Mouse (Mus musculus) kidney, postnatal 0 days (tissue): ENCODE measurements around the gene Hyou1. TPM values are rescaled to one million over a fixed set of nuclear protein-coding genes. Genes with fewer than 3 reads are reported as not detected.

ENCODE experiments used
- ATAC-seq: fragments of 200-750 bp; cut with Nextera tagmentation; replicated peaks from 2 replicates; pipeline ENCODE4 v1.8.0; 2017; ENCODE audit warnings: low read depth, moderate number of reproducible peaks, moderate TSS enrichment, moderate library complexity; ENCODE audit not compliant: low FRiP score
- DNase-seq: peaks from one replicate; pipeline ENCODE4 v3.0.0-alpha.2; 2016; ENCODE audit warnings: low spot score
- H3K27ac ChIP-seq: fragments of 300-500 bp; sonication (generic); 2 replicates; pipeline ENCODE4 v1.5.1; 2014; ENCODE audit warnings: mild to moderate bottlenecking
- H3K27me3 ChIP-seq: fragments of 300-500 bp; sonication (generic); 2 replicates; pipeline ENCODE4 v1.6.1; 2014; ENCODE audit warnings: low read length, mixed read lengths; ENCODE audit not compliant: insufficient read depth
- H3K36me3 ChIP-seq: fragments of 300-500 bp; sonication (generic); 2 replicates; pipeline ENCODE4 v1.6.1; 2014; ENCODE audit warnings: low read length, mixed read lengths; ENCODE audit not compliant: insufficient read depth
- H3K4me1 ChIP-seq: fragments of 300-500 bp; sonication (generic); replicated peaks from 2 replicates; pipeline ENCODE4 v1.6.1; 2014; ENCODE audit warnings: antibody characterized with exemption, low read length, mixed read lengths; ENCODE audit not compliant: insufficient read depth
- H3K4me2 ChIP-seq: fragments of 300-500 bp; sonication (generic); 2 replicates; pipeline ENCODE4 v1.6.1; 2014; ENCODE audit warnings: mild to moderate bottlenecking, low read length, moderate library complexity, mixed read lengths
- H3K4me3 ChIP-seq: fragments of 300-500 bp; sonication (generic); replicated peaks from 2 replicates; pipeline ENCODE4 v1.5.1; 2014; ENCODE audit warnings: low read depth, low read length
- H3K9ac ChIP-seq: fragments of 300-500 bp; sonication (generic); 2 replicates; pipeline ENCODE4 v1.6.1; 2014; ENCODE audit warnings: low read depth, low read length
- H3K9me3 ChIP-seq: fragments of 300-500 bp; sonication (generic); replicated peaks from 2 replicates; pipeline ENCODE4 v1.6.1; 2016; ENCODE audit warnings: low read length, inconsistent platforms, mixed read lengths
- CTCF ChIP-seq: IDR thresholded peaks from 2 replicates; pipeline ENCODE4 v1.5.1; 2016; ENCODE audit warnings: antibody characterized with exemption, low read depth, mild to moderate bottlenecking, moderate library complexity
- whole genome bisulfite sequencing: fragments of 180-500 bp; shearing (Covaris S2); extraction: QIAGEN DNeasy Blood & Tissue Kit; methylation state at CpG from one replicate; pipeline ENCODE4 v1.1.7; 2014; 5-methylcytosine and 5-hydroxymethylcytosine counted together
- polyA plus RNA-seq: library from polyadenylated mRNA; unstranded; fragments of >200 nt; fragmentation: Nextera tagmentation; extraction: Ambion mirVana; gene quantifications from 2 replicates; pipeline ENCODE4 v1.2.1, GENCODE M21; 2015

Gene Hyou1
- polyA plus RNA-seq, 1 experiment from 2014 or later = 22.1 TPM

DNA sequence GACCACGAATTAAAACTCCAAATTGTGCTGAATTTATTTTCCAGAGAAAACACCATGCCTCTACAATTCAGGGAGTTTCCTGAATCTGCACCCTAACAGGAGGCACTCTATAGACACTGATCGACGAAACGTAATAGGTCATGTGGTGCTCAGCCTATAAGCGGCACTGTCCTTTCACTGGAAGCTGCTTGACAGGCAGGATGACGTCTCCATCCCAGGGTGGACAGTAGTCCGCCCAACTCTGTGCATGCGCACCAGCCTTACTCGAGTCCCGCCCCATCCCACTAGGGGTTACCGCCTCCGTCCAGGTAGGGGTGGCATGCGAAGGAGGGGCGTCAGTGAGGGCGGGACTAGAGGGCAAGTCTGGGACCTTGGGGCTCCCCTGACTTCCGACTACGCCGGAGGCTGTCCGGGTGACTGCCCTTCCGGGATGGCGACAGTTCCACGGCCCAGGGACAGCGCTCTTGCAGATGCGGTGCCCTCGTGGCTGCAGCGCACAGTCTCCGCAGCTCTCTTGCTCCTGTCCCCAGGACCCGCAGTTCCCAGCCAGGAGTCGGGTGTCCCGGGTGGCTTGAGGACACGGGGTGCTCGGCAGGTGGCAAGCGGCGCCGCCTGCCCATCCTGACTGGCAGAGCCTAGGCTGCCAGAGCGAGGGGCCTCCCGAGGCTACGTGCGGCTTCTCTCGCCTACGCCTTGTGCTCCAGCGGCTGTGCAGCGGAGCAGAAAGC is 17.6 kb downstream of the Hyou1 start, which contains the start of gene Slc37a4:
Gene Slc37a4 (plus strand): TSS at position 169 of the 728 bp plus-strand sequence.
- Histone ChIP-seq H3K27me3 (no peaks in the 10 kb centered on the region), H3K36me3 (peaks cover 22% of the 10 kb centered on the region), H3K27ac (peak within 1 kb of the TSS; percentile 91), H3K4me1 (peaks cover 11% of the 10 kb centered on the region; the same call in 1 of the 2 replicates), H3K4me3 (peak within 1 kb of the TSS; percentile 69), H3K4me2 (peak within 1 kb of the TSS; percentile 99), H3K9ac (peak within 1 kb of the TSS; percentile 75), H3K9me3 (no peaks in the 10 kb centered on the region)
- WGBS = under 1% methylated on average over 43 of the region's 43 CpGs
- ATAC-seq (peak; percentile 93), DNase-seq (peak; percentile 96)
- peak; percentile 41; the same call in 1 of the 2 replicates for TF ChIP-seq CTCF

DNA sequence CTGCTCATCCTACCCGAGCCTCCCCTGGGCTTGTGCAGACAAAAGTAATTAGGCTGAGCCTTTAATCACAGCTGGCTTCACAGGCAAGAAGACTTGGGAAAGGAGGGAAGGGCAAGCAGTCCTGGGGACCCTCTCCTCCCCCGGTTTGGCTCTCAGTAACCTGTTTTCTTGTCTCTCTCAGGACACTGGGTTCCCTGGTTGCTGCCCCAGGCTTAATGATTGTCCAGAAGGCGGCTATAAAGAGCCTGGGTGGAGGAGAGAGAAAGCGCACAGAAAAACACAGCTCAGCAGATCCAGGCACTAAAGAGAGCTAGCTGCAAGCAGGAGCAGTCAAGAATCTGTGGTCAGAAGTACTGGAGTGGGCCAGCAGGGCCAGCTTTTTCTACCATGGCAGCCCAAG is 18.8 kb downstream of the Hyou1 start:
- Histone ChIP-seq H3K36me3 (peaks cover 33% of the 10 kb centered on the region), H3K4me3 (peak overlapping the region; percentile 69), H3K4me2 (peak overlapping the region; percentile 99), H3K27ac (peak overlapping the region; percentile 91), H3K9ac (peak overlapping the region; percentile 44), H3K27me3 (no peaks in the 10 kb centered on the region), H3K4me1 (peaks cover 11% of the 10 kb centered on the region; the same call in 1 of the 2 replicates), H3K9me3 (no peaks in the 10 kb centered on the region)
- ATAC-seq = peak; percentile 37
- no peak for TF ChIP-seq CTCF
- 12% methylated on average over 4 of the region's 4 CpGs for WGBS
- peak; percentile 61 for DNase-seq

DNA sequence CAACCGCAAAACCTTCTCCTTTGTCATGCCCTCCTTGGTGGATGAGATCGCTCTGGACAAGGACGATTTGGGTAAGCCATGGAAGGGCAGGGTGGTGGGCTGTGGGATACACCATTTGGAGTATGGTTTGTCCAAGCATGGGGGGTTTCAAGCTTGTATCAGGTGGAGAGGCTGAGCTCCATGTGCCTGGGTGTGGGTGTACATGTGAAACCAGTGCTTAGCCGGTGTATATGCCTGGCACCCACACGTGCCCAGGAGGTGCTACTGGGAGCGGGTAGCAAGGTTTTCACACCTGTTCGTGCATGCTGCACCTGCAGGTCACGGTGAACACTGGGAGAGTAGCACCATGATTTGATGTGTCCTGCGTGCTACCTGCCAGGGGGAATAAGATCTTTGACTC is 19.3 kb downstream of the Hyou1 start:
- no peak for DNase-seq
- ATAC-seq = no peak
- peak overlapping the region; percentile 44 for H3K9ac ChIP-seq
- H3K9me3 ChIP-seq = no peaks in the 10 kb centered on the region
- no peak for TF ChIP-seq CTCF
- H3K4me3 ChIP-seq = peak overlapping the region; percentile 69; the same call in 1 of the 2 replicates
- 67% methylated on average over 9 of the region's 9 CpGs for WGBS
- H3K36me3 ChIP-seq = peaks cover 37% of the 10 kb centered on the region
- peak overlapping the region; percentile 91 for H3K27ac ChIP-seq
- no peaks in the 10 kb centered on the region for H3K27me3 ChIP-seq
- peak overlapping the region; percentile 99 for H3K4me2 ChIP-seq
- H3K4me1 ChIP-seq = peaks cover 11% of the 10 kb centered on the region; the same call in 1 of the 2 replicates

DNA sequence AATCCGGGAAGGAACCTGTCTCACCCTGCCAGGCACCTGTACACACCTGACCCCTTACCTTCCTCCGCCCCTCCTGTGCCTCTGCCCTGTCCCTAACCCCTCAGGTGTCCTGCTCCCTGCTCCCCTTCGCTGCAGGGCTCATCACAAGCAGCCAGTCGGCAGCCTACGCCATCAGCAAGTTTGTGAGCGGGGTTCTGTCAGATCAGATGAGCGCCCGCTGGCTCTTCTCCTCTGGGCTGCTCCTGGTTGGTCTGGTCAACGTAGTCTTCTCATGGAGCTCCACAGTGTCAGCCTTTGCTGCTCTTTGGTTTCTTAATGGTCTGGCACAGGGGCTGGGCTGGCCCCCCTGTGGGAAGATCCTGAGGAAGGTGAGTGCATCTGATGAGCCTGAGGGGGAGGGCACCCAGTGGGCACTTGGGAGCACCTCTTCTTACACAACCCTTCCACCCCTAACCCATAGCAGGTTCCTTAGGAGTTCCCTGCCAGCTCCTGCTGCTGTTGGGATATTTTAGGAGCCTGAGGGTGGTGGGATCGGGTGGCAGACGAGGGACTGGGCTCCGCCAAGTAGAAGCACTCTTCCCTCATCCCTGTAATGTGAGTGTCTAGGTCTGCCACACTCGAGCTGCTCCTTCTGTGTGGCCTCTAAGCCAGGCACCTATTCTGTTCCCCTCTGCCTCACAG is 20.0 kb downstream of the Hyou1 start:
- no peak for DNase-seq

DNA sequence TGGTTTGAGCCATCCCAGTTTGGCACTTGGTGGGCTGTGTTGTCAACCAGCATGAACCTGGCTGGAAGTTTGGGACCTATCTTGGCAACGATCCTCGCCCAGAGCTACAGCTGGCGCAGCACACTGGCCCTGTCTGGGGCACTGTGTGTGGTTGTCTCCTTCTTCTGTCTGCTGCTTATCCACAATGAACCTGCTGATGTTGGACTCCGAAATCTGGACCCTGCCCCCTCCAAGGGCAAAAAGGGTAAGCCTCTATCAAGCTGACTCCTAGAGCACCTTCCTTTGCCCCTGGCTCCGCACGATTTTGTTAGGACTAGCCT is 20.5 kb downstream of the Hyou1 start:
- ATAC-seq (no peak), DNase-seq (no peak)
- Histone ChIP-seq H3K4me2 (peak overlapping the region; percentile 99; the same call in 1 of the 2 replicates), H3K36me3 (peaks cover 44% of the 10 kb centered on the region), H3K4me3 (no peak overlapping the region; the same call in 1 of the 2 replicates), H3K9me3 (no peaks in the 10 kb centered on the region), H3K9ac (peak overlapping the region; percentile 44; the same call in 1 of the 2 replicates), H3K27ac (0 out of 2 replicates have a peak overlapping the region, but pooled peaks have one; percentile 91), H3K27me3 (no peaks in the 10 kb centered on the region), H3K4me1 (peaks cover 11% of the 10 kb centered on the region; the same call in 1 of the 2 replicates)
- no peak for TF ChIP-seq CTCF
- 89% methylated on average over 6 of the region's 6 CpGs for WGBS

More for the DNA sequence above, 20.0 kb downstream of the Hyou1 start:
- Histone ChIP-seq H3K27me3 (no peaks in the 10 kb centered on the region), H3K27ac (peak overlapping the region; percentile 91; the same call in 1 of the 2 replicates), H3K4me3 (peak overlapping the region; percentile 69), H3K9ac (peak overlapping the region; percentile 44; the same call in 1 of the 2 replicates), H3K9me3 (no peaks in the 10 kb centered on the region), H3K4me2 (peak overlapping the region; percentile 99), H3K4me1 (peaks cover 11% of the 10 kb centered on the region; the same call in 1 of the 2 replicates), H3K36me3 (peaks cover 44% of the 10 kb centered on the region)
- ATAC-seq = no peak
- no peak for TF ChIP-seq CTCF
- 62% methylated on average over 13 of the region's 13 CpGs for WGBS

DNA sequence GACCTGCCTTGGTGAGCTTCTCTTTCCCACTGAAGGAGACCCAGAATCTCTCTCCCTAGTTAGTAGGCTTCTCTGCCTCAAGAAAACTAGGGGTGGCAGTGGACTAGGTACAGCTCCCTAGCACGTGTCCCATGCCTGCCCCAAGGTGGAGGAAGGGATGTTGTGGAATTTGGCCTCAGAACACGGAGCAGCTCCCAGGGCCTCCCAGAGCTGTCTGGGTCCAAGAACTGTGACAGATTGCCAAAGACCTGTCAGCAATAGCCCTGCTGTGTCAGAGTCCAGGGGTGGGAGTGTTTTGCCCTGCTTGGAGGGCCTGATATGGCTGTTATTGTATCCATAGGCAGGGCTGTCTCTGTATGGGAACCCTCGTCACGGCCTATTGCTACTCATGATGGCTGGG is 21.8 kb downstream of the Hyou1 start:
- no peak overlapping the region for H3K27ac ChIP-seq
- H3K9me3 ChIP-seq = no peaks in the 10 kb centered on the region
- TF ChIP-seq CTCF = no peak
- H3K36me3 ChIP-seq = peaks cover 48% of the 10 kb centered on the region
- H3K4me2 ChIP-seq = no peak overlapping the region
- WGBS = 69% methylated on average over 4 of the region's 4 CpGs
- H3K4me3 ChIP-seq = no peak overlapping the region
- H3K27me3 ChIP-seq = no peaks in the 10 kb centered on the region
- H3K9ac ChIP-seq = no peak overlapping the region
- peaks cover 11% of the 10 kb centered on the region; the same call in 1 of the 2 replicates for H3K4me1 ChIP-seq
- DNase-seq (peak; percentile 33), ATAC-seq (peak; percentile 6; the same call in 1 of the 2 replicates)
